Mouse (Mus musculus): ENCODE measurements around the gene Sik2.
A peak's percentile ranks its signal among the peaks of the same experiment; 100 is the strongest.

Sik2 gene

GRCm38 (mm10) chr9:50986123-50986522 lies 22.8 kb downstream of the Sik2 start:
- no peak for DNase-seq (ENCODE audit: low read depth, low spot score)

- DNase-seq (ENCODE audit: low read depth, low spot score): no peak
Measured at GRCm38 (mm10) chr9:50981499-50982190, 27.2 kb downstream of the Sik2 start.

GRCm38 (mm10) chr9:50974631-50975030 lies 34.2 kb downstream of the Sik2 start:
- DNase-seq (ENCODE audit: low read depth, low spot score): no peak

DNA sequence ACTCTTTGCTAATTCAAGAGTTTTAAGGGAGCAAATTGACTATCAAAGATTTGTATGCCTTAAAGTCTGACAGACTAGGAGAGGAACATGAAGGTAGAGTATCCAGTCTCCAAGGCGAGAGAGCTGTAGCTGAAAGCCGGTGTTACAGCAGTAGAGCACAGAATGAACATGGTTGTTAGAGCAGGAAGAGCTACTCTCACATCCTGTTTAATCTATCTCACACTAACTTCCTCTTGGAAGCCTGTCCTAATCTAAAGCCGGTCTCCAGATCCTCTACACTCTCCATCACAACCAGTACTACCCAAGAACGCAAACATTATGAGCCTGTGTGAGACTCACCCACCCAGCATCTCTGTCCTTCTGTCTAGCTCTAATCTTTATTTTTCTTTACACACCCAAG lies 38.5 kb downstream of the Sik2 start:
- no peak for DNase-seq (ENCODE audit: low read depth, low spot score)

DNA sequence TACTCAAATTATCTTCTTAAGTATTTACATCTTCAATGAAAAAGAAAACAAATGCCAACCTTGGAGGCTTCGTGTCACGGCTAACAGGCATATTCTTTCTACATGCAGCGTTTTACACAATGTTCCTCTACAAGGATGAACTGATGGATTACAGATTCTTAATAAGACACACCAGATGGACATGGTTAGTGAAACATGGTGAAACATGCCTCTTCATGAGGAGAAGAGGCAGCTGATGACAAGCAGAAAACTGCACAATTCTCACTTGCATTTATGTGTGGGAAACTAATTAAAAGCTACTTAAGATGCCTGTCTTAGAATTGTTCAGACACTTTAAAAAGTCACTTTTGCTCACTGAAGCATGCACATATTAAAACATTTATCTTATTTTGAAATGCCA lies 39.6 kb downstream of the Sik2 start:
- no peak for DNase-seq (ENCODE audit: low read depth, low spot score)

DNA sequence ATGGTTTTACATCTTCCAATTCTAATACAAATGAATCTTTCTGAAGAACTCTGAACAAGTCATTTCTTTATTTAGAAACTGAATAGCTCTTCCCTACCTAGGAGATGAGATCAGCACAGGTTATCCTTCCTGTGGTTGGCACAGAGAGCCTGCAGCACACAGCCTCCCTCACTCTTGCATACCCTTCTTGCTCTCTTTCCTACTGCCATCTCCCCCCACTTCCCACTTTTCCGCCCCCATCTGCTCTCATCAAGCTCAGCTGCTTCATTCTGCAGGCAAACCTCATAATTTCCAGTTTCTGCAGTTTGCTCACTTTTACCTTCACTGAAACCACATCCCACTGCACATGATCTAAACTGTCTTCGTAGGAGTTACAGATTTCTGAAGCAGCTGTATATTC lies 42.6 kb downstream of the Sik2 start:
- DNase-seq (ENCODE audit: low read depth, low spot score): no peak

DNA sequence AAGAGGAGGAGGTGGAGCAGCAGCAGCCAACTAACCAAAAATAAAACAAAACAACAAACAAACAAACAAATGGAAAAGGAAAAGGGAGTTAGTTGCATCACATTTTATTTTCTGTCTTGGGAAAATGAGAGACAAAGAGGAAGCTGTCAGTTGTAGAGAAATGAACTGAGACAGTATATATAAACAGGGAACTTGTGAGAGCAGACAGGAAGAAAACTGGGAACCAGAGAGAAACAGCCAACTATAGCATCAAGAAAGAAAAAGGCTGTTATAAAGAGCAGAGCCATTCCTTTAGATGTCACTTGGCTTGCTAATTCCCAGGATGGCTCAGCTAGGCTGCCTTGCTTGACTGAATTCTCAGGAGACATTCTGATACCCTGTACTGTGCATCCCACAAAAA lies 43.5 kb downstream of the Sik2 start:
- no peak for DNase-seq (ENCODE audit: low read depth, low spot score)

- DNase-seq (ENCODE audit: low read depth, low spot score): no peak
Measured at GRCm38 (mm10) chr9:50964911-50965310, 44.0 kb downstream of the Sik2 start.

GRCm38 (mm10) chr9:50957956-50958489 lies 50.9 kb downstream of the Sik2 start:
- peak; percentile 56 for DNase-seq (ENCODE audit: low read depth, low spot score)

DNA sequence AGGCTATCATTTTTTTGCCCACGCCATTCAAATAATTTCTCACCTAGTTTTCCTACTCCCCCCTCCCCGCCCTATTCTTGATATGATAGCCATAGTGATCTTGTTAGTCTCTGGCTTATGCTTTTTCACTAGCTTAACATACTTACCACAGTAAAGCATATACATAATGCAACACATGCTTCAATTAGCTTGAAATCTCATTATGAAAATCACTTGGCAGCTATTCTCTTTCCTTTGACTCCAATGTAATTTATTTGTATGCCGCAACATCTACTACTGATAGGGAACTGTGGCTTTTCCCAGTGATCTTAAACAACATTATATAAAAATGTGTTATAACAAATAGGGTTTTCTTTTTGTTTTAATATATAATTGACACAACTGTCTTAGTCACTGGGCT lies 53.7 kb downstream of the Sik2 start:
- DNase-seq (ENCODE audit: low read depth, low spot score): no peak

DNA sequence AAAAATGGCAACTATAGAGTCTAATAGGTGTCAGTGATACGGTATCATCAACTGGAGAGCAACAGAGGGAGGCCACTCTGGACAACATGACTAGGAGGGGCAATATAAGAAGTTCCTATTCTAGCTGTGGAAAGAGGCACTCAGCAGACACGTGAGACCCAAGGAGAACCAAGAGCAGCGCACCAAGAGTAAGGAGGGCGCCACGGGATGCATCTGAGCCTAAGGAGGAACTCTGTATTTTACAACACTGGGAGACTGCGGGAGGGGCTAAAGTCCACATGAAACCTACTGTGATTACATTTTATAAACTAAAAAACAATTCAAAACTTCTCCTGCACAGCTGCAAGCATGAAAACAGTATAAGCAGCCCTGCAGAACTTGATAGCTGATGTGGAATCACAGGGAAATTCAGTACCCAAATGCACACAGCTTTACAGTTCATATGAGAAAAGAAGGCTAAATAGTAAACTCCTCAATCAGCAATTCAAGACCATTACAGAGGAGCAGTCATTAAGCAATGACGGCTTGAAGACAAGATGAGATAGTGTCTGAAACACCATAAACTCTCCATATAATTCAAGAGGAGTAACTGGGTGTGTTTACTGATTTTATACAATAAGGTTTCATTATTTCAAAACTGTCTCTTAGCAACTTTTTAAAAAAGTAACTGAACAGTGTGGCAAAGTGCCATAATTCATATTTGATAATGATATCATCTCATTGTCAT lies 60.6 kb downstream of the Sik2 start:
- no peak for DNase-seq (ENCODE audit: low read depth, low spot score)

DNA sequence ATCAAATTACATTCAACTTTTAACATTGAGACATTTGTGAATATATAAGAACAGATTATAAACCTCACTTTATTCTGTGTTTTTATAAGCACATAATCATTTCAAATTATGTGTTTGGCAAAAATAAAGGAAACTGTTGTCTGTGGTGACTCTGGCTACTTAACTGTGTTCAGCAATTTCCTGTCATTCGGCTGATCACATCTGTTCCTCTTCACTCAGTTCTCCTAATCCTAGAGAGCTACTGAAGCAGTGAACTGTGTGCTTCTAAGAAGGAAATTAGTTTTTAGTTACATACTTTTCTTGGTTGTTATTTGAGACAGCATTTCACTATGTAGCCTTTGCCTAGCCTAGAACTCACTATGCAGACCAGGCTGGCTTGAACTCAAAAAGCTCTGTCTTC lies 62.5 kb downstream of the Sik2 start:
- no peak for DNase-seq (ENCODE audit: low read depth, low spot score)

- no peak for DNase-seq (ENCODE audit: low read depth, low spot score)
Measured at GRCm38 (mm10) chr9:50944826-50945225, 64.0 kb downstream of the Sik2 start.

GRCm38 (mm10) chr9:50942711-50943110 lies 66.2 kb downstream of the Sik2 start:
- DNase-seq (ENCODE audit: low read depth, low spot score): no peak

- no peak for DNase-seq (ENCODE audit: low read depth, low spot score)
Measured at GRCm38 (mm10) chr9:50941804-50942401, 67.0 kb downstream of the Sik2 start.

- no peak for DNase-seq (ENCODE audit: low read depth, low spot score)
Measured at GRCm38 (mm10) chr9:50929986-50930385, 78.9 kb downstream of the Sik2 start.

DNA sequence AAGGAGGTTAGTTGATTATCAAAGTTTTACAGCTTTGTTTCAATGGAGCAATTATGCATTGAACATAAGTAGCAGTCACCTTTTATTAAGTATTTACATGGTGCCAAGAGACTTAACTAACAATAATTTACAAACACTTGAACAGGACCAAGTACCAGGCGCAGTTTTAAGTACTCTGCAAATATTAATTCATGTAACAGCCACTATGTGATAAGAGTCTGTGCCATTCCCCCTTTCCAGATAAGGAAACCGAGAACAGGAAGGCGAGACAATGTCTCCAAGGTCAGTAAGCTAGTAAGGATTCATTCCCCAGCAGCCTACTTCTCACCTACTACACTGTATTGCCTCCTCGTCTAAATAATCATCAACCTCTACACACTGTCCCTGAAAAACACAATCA lies 83.1 kb downstream of the Sik2 start:
- no peak for DNase-seq (ENCODE audit: low read depth, low spot score)

- DNase-seq (ENCODE audit: low read depth, low spot score): no peak
Measured at GRCm38 (mm10) chr9:50924454-50924853, 84.4 kb downstream of the Sik2 start.

DNA sequence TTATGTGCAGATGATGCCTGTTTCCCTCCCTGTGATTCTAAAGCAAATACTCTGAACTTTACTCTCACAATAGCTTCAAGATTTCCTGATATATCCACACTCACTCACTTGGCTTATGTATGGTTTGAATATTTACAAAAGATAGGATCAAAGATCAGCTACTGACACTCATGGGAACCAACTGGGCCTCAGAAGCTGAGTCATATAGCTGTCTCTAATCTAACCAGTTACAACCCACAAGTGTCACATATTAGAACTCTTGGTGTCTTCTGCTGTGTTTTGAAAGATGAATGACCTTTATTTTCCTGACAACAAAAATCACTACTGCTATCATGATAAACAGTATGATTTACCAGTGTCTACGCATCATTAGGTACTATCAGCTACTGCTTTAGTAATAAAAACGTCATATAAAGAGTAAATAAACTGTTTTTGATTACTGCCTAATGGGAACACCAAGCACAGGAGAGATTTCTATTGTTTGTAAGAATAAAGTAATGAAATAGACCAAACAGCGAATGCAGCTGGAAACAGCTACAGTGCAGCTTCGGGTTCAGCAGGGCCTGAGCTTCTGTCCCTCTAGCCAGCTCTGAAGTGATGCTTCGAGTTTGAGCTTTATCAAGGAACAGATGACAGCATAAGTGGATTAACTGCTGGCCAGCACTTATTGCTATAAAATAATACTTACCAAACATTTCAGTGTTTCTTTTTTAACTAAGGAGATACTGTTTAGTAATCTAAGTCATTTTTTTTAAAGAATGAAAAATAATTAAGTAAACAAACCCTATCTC lies 86.3 kb downstream of the Sik2 start:
- DNase-seq (ENCODE audit: low read depth, low spot score): no peak

DNA sequence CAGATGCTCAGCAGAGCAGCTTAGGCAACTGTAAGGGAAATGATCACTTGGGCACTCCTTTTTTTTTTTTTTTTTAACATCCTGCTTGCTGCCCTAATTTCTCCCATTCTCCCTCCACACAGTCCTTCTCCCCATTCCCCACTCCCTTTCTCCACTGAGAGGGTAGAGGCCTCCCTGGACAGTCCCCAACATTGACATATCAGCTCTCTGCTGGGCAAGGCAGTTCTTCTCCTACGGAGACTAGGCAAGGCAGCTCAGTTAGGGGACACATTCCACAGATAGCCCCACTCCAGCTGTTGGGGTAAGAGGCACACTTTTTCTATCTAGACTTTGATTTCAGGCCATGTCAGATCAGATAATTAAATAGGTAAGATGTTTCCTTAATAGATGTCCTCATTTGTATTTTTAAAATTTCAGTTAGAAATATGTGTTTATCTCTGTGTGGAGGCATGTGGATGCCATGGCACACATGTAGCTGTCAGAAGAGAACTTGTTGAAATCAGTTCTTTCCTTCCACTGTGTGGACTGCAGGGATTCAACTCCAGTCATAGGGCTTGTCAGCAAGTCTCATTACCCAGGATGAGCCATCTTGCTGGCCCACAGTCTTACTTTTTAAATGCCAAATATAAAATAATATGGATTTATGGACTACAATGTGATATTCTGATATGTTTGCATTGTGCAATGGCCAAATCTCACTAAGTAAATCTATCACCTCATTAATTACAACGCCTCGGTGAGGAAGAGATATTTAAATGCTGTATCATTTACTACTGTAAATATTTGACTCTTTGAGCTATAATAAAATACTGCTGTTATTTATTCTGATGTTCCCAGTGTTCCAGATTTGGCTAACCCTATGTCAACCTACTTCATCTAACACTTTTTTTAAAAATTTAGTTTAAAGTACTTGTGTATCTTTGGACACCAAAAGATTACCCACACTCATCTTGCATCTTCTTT lies 87.7 kb downstream of the Sik2 start:
- no peak for DNase-seq (ENCODE audit: low read depth, low spot score)

GRCm38 (mm10) chr9:50919554-50919953 lies 89.3 kb downstream of the Sik2 start:
- no peak for DNase-seq (ENCODE audit: low read depth, low spot score)
